26 mouse cellular contexts compared by ENCODE assay signal in the genomic region with DNA sequence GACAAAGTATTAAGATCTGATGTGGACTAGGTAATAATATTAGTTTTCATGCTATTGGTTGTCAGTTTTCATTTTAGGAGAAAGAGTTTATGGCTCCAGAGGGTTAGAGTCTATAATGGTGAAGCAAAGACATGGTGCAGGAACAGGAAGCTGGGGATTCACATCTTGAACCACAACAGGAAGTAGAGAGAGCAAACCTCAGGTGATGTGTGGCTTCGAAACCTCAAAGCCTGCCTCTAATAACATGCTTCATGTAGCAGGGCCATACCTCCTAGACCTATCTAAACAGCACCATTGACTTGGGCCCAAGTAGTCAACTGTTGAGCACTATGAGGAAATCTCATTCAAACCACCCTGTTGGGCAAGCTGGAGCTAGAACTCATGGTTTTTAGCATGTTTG. TPM values are rescaled to one million over a fixed set of nuclear protein-coding genes. Genes with fewer than 3 reads are reported as not detected.
"Had no signal": no experiment of that assay in that cellular context is flagged by ENCODE, and none has a peak within 500 bp of the region (broad histone marks: within the 10 kb centered on the region; RNA-seq: fewer than 3 reads in every experiment).

No protein-coding gene starts in this region.

- H3K36me3 ChIP-seq: lung, embryonic 15.5 days; midbrain, embryonic 13.5 days; midbrain, embryonic 15.5 days; neural tube, embryonic 12.5 days had no signal

- H3K27me3 ChIP-seq: midbrain, embryonic 15.5 days had no signal

- H3K9ac ChIP-seq: liver, postnatal 0 days; lung, embryonic 15.5 days; midbrain, embryonic 13.5 days; midbrain, embryonic 15.5 days; neural tube, embryonic 12.5 days had no signal

- DNase-seq: liver, postnatal 0 days; lung, adult 2 months; lung, postnatal 14 days; lung, postnatal 36 days; right cerebral cortex, postnatal 14 days; thymus, adult 18-20 months; thymus, postnatal 14 days; thymus, postnatal 36 days had no signal

- ATAC-seq: liver, postnatal 0 days; lung, postnatal 0 days; midbrain, embryonic 13.5 days; midbrain, embryonic 15.5 days had no signal

- H3K27ac ChIP-seq: lung, embryonic 15.5 days; macrophage; midbrain, embryonic 13.5 days; midbrain, embryonic 15.5 days; neural tube, embryonic 12.5 days had no signal

- H3K4me2 ChIP-seq: lung, embryonic 15.5 days; midbrain, embryonic 11.5 days; midbrain, embryonic 13.5 days; midbrain, embryonic 15.5 days; neural tube, embryonic 12.5 days had no signal

- H3K9me3 ChIP-seq: lung, embryonic 15.5 days; midbrain, embryonic 13.5 days; midbrain, embryonic 15.5 days; neural tube, embryonic 12.5 days had no signal

- H3K4me3 ChIP-seq: lung, embryonic 15.5 days; megakaryocyte, embryonic 14.5 days; midbrain, embryonic 13.5 days; midbrain, embryonic 15.5 days; neural tube, embryonic 12.5 days had no signal

RNA-seq across cellular contexts. Expression of a gene that starts 3.1 kb away (rescaled TPM):
- total RNA-seq: monocyte, adult 5-6 weeks had no signal

RNA-seq across cellular contexts. Expression of a gene that starts 46.5 kb away (rescaled TPM):
- total RNA-seq: megakaryocyte progenitor cell, adult 5-6 weeks; midbrain, postnatal 0 days; monocyte, adult 5-6 weeks; neutrophil, adult 5-6 weeks had no signal
- polyA plus RNA-seq: liver, postnatal 0 days; lung, adult 2 months; lung, embryonic 15.5 days; lung, postnatal 0 days; macrophage; midbrain, embryonic 11.5 days; midbrain, embryonic 13.5 days; midbrain, embryonic 15.5 days; midbrain, postnatal 0 days; neural tube, embryonic 12.5 days; neural tube, embryonic 14.5 days; spleen, adult 2 months; stomach, embryonic 14.5 days; stomach, embryonic 16.5 days; thymus, postnatal 0 days; urinary bladder, adult 2 months had no signal
